Mouse (Mus musculus) heart, postnatal 0 days (tissue): ENCODE results near the gene Kmt2e.

Experiments used
- CTCF ChIP-seq: IDR thresholded peaks from 2 replicates; pipeline ENCODE4 v1.5.1; 2016; ENCODE audit warnings: antibody characterized with exemption, control low read depth, low read depth
- EP300 ChIP-seq: IDR thresholded peaks from 2 replicates; pipeline ENCODE4 v1.6.1; 2016; ENCODE audit warnings: antibody characterized with exemption, low read depth

DNA sequence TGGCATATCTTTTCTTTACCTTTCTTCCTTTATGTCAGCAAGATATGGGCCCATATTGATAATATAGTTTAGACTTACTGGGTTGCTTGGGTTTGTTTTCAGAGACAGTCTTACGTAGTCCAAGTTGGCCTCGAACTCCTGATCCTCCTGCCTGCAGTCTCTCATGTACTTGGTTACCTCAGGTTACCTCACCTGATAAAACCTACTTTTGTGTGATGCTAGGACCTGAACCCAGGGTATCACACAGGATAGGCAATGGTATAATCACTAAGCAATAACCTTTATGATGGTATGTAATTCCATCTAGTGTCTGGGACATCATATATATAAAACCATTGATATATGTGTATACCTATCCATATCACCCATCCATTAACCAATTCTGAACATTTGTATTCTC lies 12.8 kb upstream of the Kmt2e start:
- TF ChIP-seq CTCF (no peak), EP300 (no peak)
